Mouse (Mus musculus) urinary bladder, postnatal 14 days (tissue): Measurements from ENCODE around the gene Pdlim7.
A peak's percentile ranks its signal among the peaks of the same experiment; 100 is the strongest.

Experiments used
- DNase-seq: peaks from one replicate; pipeline ENCODE4 v3.0.0; 2021; ENCODE audit warnings: low spot score

Gene Pdlim7

DNA sequence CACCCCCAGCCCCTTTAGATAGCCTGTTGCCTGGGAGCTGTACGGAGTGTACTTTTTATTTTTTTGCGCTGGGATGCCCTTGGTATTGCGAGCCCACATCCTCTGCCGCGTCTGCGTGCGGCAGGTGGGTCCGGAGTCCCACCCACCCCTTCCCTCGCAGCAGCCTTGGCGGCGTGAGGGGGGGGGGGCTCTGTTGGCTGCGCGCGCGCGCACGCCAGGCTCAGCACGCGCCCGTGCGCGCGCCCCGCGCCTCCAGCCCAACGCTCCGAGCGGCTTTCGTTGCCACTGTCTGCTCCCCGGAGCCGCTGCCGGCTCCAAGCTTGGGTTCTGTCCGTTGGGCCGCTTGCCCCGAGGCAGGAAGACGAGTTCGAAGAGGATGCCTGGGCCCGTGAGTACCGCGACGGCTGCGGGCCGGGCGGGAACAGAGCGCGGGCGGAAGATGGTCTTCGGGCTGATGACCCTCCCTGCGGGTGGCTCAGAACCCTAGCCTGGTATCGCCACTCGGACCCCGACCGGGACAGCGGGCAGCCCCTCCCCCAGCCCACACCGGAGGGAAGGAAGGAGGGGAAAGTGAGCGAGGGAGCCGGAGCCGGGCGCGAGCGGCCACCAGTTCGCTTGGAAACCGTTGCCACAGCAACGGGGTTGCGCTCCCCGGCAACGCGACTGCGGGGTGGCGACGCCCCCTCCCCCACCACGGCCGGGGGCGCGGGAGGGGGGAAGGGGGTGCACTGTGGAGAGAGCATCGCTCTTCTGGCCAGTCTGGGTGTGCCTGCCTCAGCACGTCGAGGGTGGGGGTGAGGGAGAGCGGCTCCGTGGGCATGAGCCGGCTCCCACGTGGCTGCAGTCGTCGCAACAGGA, 49.2 kb downstream of the Pdlim7 start, which contains the start of gene Prr7:
Gene Prr7 (plus strand): TSS at position 241 of the 858 bp plus-strand sequence.
- peak; percentile 44 for DNase-seq

GRCm38 (mm10) chr13:55463399-55464026, 50.0 kb downstream of the Pdlim7 start:
- no peak for DNase-seq

- no peak for DNase-seq
Observed at GRCm38 (mm10) chr13:55462965-55463364, 50.5 kb downstream of the Pdlim7 start.

GRCm38 (mm10) chr13:55451785-55452549, 61.5 kb downstream of the Pdlim7 start:
- no peak for DNase-seq

DNA sequence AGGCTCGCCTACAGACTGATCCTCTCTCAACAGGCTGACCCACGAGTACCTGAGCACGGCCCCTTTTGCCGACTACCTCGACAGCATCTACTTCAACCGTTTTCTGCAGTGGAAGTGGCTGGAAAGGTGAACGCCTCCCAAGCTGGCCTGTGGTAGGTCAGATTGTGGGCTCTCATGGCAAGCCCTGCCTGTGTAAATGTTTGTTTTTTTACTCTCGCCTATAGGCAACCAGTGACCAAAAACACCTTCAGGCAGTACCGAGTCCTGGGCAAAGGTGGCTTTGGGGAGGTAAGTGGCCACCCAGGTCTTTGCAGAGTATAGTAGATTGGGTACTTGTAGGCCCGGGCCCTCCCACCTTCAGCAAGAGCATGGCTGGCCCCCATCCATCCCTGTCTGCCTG, 62.2 kb downstream of the Pdlim7 start:
- no peak for DNase-seq

DNA sequence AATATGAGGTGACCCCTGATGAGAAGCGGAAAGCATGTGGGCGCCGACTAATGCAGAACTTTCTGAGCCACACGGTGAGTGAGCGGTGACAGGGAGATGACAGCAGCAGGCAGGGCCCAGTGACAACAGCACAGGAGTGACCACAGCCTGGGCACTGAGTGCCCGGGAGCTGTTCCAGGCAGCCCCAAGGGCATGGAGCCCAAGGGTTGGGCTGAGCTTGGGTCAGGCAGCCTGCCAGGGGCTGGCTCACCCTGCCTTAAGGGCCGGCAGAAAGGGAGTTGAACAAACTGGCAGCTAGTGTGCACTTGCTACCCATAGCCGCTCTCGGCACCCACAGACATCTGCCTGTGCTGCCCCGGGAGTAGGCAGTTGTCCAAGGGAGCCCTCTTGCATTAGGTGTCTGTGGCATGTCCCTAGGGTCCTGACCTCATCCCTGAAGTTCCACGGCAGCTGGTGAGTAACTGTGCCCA, 62.9 kb downstream of the Pdlim7 start:
- peak; percentile 45 for DNase-seq

- DNase-seq: no peak
Observed at GRCm38 (mm10) chr13:55449679-55450441, 63.6 kb downstream of the Pdlim7 start.

- DNase-seq: no peak
Observed at GRCm38 (mm10) chr13:55449205-55449604, 64.3 kb downstream of the Pdlim7 start.

DNA sequence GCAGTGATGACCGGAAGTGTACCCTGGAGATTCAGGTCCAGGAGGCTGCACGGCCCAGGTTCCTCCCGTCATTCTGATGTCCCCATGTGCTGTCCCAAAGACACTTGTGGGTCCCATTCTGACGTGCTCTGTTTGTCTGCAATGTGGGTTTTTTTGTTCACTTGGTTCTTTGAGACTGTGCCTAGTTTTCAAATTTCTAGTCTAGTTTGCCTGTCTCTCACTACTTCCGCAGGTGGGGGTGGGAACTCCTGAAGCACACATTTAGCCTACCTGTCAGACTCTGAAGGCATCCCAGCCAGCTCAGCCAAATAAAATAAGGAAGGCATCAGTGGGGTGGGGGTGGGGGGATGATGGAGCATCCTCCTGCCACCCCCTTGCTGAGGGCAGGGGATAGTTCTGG, 65.3 kb downstream of the Pdlim7 start:
- no peak for DNase-seq

- DNase-seq: no peak
Observed at GRCm38 (mm10) chr13:55447543-55447943, 65.9 kb downstream of the Pdlim7 start.

GRCm38 (mm10) chr13:55446483-55447105, 66.9 kb downstream of the Pdlim7 start:
- no peak for DNase-seq
